Mouse (Mus musculus) midbrain, embryonic 16.5 days (tissue): ENCODE results near the gene Tigd3. TPM values are rescaled to one million over a fixed set of nuclear protein-coding genes. Genes with fewer than 3 reads are reported as not detected.

Source experiments
- ATAC-seq: fragments of 200-750 bp; cut with Nextera tagmentation; 2 replicates; pipeline ENCODE4 v1.8.0; 2017; ENCODE audit warnings: moderate TSS enrichment
- H3K27ac ChIP-seq: fragments of 300-500 bp; sonication (generic); 2 replicates; pipeline ENCODE4 v1.5.1; 2014; ENCODE audit warnings: mild to moderate bottlenecking, low read length, mixed read lengths
- H3K27me3 ChIP-seq: fragments of 300-500 bp; sonication (generic); 2 replicates; pipeline ENCODE4 v1.6.1; 2014; ENCODE audit warnings: low read depth, low read length, mixed read lengths; ENCODE audit not compliant: control insufficient read depth, insufficient read depth
- H3K36me3 ChIP-seq: fragments of 300-500 bp; sonication (generic); 2 replicates; pipeline ENCODE4 v1.6.1; 2014; ENCODE audit warnings: mild to moderate bottlenecking, low read length, moderate library complexity, mixed read lengths; ENCODE audit not compliant: control insufficient read depth, insufficient read depth
- H3K4me1 ChIP-seq: fragments of 300-500 bp; sonication (generic); 2 replicates; pipeline ENCODE4 v1.6.1; 2014; ENCODE audit warnings: mild to moderate bottlenecking, low read length, mixed read lengths; ENCODE audit not compliant: control insufficient read depth, insufficient read depth
- H3K4me2 ChIP-seq: fragments of 300-500 bp; sonication (generic); 2 replicates; pipeline ENCODE4 v1.6.1; 2014; ENCODE audit warnings: mild to moderate bottlenecking, low read length, mixed read lengths
- H3K4me3 ChIP-seq: fragments of 300-500 bp; sonication (generic); 2 replicates; pipeline ENCODE4 v1.5.1; 2014; ENCODE audit warnings: low read depth, mild to moderate bottlenecking, low read length, moderate library complexity, mixed read lengths
- H3K9ac ChIP-seq: fragments of 300-500 bp; sonication (generic); 2 replicates; pipeline ENCODE4 v1.6.1; 2014; ENCODE audit warnings: low read depth, low read length, mixed read lengths
- H3K9me3 ChIP-seq: fragments of 300-500 bp; sonication (generic); replicated peaks from 2 replicates; pipeline ENCODE4 v1.6.1; 2014; ENCODE audit warnings: mild to moderate bottlenecking, low read length, mixed read lengths; ENCODE audit not compliant: control insufficient read depth, poor library complexity, severe bottlenecking
- WGBS: fragments of 180-500 bp; shearing (Covaris S2); extraction: QIAGEN DNeasy Blood & Tissue Kit; methylation state at CpG from one replicate; pipeline ENCODE4 v1.1.7; 2014; 5-methylcytosine and 5-hydroxymethylcytosine counted together
- polyA plus RNA-seq: library from polyadenylated mRNA; unstranded; fragments of >200 nt; fragmentation: Nextera tagmentation; extraction: Ambion mirVana; gene quantifications from 2 replicates; pipeline ENCODE4 v1.2.1, GENCODE M21; 2015

Tigd3 gene
- polyA plus RNA-seq, 1 experiment from 2014 or later = 13.4 TPM

DNA sequence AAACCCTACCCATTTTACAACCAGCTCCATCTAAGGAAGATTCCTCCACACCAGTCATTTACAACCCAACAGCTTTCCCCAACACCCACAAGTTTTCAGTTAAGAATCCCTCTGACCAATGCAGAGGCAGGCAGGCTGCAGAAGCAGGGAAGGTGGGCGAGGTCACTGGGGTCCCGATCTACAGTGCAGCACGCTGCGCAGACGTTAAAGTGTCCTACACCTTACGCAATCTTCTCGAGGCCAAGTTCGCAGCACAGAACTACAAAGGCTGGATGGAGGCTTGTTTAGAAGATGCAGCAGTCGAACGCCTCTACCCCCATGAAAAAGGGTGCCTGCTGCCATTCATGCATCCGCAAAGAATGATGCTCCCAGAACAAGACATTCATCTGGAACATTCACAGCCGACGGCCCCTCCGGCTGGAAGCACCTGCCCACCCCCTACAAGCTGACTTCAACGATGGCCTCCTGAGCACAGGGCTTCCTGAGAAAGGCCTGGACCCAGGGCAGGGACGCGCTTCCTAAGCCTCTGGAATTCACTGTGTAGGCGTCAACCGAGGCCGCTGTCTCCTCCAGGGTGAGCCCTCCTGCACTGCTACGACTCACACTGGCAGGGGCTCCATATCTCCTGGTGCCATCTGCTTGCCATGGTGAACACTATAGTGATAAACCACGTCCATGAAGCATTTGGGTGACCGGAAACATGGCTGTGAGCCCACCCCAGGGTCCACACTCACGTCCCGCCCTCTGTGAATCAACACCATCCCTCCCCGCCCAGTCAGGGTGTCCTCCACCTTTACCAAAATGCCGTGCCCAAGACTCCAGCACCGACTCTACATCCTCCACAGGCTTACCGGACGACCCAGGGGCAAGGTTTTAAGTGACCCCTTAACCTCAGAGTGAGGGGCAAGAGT lies 49.9 kb downstream of the Tigd3 start:
- no peak overlapping the region for H3K4me3 ChIP-seq
- 87% methylated on average over 30 of the region's 30 CpGs for WGBS
- no peaks in the 10 kb centered on the region for H3K36me3 ChIP-seq
- no peaks in the 10 kb centered on the region for H3K27me3 ChIP-seq
- no peak overlapping the region for H3K9ac ChIP-seq
- no peak for ATAC-seq
- no peak overlapping the region for H3K4me2 ChIP-seq
- no peaks in the 10 kb centered on the region for H3K9me3 ChIP-seq
- no peak overlapping the region for H3K27ac ChIP-seq
- peaks cover 50% of the 10 kb centered on the region for H3K4me1 ChIP-seq

DNA sequence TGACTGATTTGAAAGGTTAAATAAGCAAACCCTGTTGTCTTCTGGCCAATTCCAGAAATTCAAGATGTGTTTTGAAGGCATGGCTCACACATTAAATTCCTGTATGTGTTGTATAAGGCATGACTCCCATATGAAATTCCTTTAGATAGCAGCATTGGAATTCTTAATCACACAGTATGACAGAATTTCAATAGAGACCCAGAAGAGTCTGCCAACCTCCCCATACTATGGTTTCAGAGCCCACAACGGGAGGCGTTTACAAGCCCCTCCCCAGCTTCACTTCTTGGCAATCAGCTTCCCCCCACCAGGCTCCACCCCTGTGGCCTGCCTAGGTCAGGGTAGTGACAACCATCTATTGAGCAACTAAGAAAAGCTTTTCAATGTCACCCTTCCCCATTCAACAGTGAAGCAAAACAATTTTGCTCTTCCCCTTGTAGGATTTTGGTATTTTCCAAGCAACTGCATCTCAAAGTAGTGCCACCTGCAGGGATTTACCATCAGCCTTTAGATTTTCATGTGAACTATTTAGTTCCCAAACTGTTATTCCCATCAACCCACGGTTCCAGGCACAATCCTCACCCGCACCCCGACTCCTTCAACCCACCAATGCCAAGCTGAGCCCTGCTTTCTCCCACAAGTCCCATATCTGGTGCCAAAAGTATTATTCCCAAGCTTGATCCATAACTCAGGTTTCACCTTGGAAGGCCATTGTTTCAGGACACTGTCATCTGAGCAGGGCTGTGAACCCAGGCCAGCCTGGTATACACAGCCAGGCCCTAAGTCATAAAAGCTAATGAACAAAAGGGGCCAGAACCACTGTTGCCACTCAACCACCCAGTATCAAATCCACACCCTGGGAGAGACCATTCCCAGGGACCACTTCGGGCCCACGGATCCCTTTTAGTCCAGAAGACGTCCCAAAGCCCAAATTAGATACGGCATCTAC lies 50.9 kb downstream of the Tigd3 start:
- Histone ChIP-seq H3K9ac (no peak overlapping the region), H3K27me3 (no peaks in the 10 kb centered on the region), H3K27ac (peak overlapping the region; percentile 52), H3K4me2 (no peak overlapping the region), H3K36me3 (no peaks in the 10 kb centered on the region), H3K9me3 (no peaks in the 10 kb centered on the region), H3K4me3 (no peak overlapping the region), H3K4me1 (peaks cover 41% of the 10 kb centered on the region)
- WGBS = 70% methylated on average over 9 of the region's 9 CpGs
- no peak for ATAC-seq

DNA sequence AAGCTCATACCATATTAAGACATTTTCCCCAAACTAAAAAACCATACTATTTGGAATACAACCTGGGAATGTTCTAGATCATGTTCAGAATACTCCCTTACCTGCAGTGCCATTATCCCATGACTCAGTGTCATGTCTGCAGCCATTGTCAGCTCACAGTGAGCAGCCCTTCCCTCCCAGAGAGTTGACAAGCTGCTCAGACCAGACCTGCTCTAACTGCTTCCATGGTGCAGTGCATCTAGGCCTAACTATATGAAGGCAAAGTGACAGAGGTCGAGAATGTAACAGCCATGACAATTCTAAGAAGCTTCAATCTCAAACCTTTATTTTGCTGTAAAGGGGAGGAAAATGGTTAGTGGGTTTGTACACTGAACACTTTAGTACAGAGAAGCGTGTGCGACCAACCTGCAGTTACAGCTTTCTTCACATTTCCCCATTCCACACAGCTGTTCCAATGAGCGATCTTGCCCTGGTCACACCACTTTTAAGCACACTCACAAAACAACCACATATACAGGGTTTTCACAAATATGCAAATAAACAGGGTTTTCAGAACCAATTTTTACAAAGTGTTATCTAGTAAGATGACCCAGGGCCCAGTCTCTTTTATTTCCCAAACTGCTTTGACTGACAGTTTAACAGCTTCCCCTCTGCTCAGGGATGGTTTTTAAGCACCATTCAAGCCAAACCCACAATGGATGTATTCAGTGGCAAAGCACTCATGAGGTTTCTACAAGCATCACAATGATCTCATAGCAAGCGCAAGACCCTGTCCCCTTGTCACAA lies 51.8 kb downstream of the Tigd3 start:
- Histone ChIP-seq H3K4me3 (no peak overlapping the region), H3K4me2 (no peak overlapping the region)

DNA sequence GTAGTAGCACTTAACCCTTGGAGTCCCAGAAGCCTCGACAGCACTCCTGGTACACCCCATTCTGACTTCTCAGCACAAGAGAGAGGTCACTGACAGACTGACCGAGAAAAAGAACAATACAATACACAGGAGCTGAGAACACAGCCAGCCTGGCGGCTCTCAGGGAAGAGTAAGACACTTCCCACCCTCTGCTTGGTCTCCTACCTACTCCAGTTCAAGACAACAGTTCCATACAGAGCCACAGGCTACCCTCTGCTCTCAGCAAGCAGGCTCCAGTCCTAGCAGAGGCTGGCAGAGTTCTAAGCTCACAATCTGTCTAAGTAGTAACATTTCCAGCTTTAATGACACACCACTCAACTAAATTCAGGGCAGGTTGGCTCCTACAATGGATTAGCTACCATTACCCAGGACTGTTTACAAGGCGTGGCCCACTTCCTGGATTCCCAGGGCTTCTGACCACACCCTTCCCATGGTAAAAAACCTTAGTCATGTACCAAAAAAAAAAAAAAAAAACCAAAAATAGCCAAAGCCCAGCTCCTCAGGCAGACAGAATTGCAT lies 52.5 kb downstream of the Tigd3 start:
- no peak for ATAC-seq
- Histone ChIP-seq H3K4me2 (no peak overlapping the region), H3K27ac (no peak overlapping the region), H3K4me1 (peaks cover 25% of the 10 kb centered on the region), H3K9ac (no peak overlapping the region), H3K4me3 (no peak overlapping the region), H3K36me3 (no peaks in the 10 kb centered on the region), H3K27me3 (no peaks in the 10 kb centered on the region), H3K9me3 (no peaks in the 10 kb centered on the region)
- 58% methylated on average over 4 of the region's 4 CpGs for WGBS

More for the DNA sequence above, 51.8 kb downstream of the Tigd3 start:
- Histone ChIP-seq H3K4me1 (peaks cover 32% of the 10 kb centered on the region), H3K36me3 (no peaks in the 10 kb centered on the region), H3K27me3 (no peaks in the 10 kb centered on the region), H3K9me3 (no peaks in the 10 kb centered on the region), H3K9ac (no peak overlapping the region), H3K27ac (no peak overlapping the region; the same call in 1 of the 2 replicates)
- ATAC-seq = no peak
- WGBS = 63% methylated on average over 5 of the region's 5 CpGs

Other genes starting within 250 kb of the Tigd3 start
- 17.5 and 17.7 TPM in 2 replicates for gene Sipa1, start 230.4 kb downstream of the Tigd3 start, polyA plus RNA-seq
- 9.5 and 12.9 TPM in 2 replicates for gene Map3k11, start 205.4 kb downstream of the Tigd3 start, polyA plus RNA-seq
- gene Pcnx3, start 205.2 kb downstream of the Tigd3 start, polyA plus RNA-seq = 23.9 and 25.3 TPM in 2 replicates
- gene Kcnk7, start 189.8 kb downstream of the Tigd3 start, polyA plus RNA-seq = 0.15 TPM in 1 of 2 replicates, not detected in the other
- gene Ehbp1l1, start 167.8 kb downstream of the Tigd3 start, polyA plus RNA-seq = 31.3 and 38.6 TPM in 2 replicates
- gene Fam89b, start 164.5 kb downstream of the Tigd3 start, polyA plus RNA-seq = 116 and 131 TPM in 2 replicates
- gene Ltbp3, start 153.2 kb downstream of the Tigd3 start, polyA plus RNA-seq = 9.3 and 9.6 TPM in 2 replicates
- 86.3 and 86.6 TPM in 2 replicates for gene Scyl1, start 122.7 kb downstream of the Tigd3 start, polyA plus RNA-seq
- 14.7 and 16.5 TPM in 2 replicates for gene Frmd8, start 18.9 kb downstream of the Tigd3 start, polyA plus RNA-seq
- gene Slc25a45, start 16.3 kb downstream of the Tigd3 start, polyA plus RNA-seq = 2.0 and 2.2 TPM in 2 replicates
- 105 and 121 TPM in 2 replicates for gene Dpf2, start 18.9 kb upstream of the Tigd3 start, polyA plus RNA-seq
- gene Cdc42ep2, start 30.7 kb upstream of the Tigd3 start, polyA plus RNA-seq = 16.0 and 20.4 TPM in 2 replicates
- 19.4 and 22.4 TPM in 2 replicates for gene Pola2, start 70.1 kb upstream of the Tigd3 start, polyA plus RNA-seq
- gene Slc22a20, start 92.0 kb upstream of the Tigd3 start, polyA plus RNA-seq = not detected in 2 replicates
- gene Capn1, start 121.7 kb upstream of the Tigd3 start, polyA plus RNA-seq = 3.0 and 3.2 TPM in 2 replicates
- gene Syvn1, start 152.4 kb upstream of the Tigd3 start, polyA plus RNA-seq = 31.5 and 34.5 TPM in 2 replicates
- 58.5 and 59.7 TPM in 2 replicates for gene Mrpl49, start 163.6 kb upstream of the Tigd3 start, polyA plus RNA-seq
- gene Fau, start 163.7 kb upstream of the Tigd3 start, polyA plus RNA-seq = 459 and 498 TPM in 2 replicates
- gene Znhit2, start 167.0 kb upstream of the Tigd3 start, polyA plus RNA-seq = 28.2 and 30.2 TPM in 2 replicates
- gene Tm7sf2, start 174.2 kb upstream of the Tigd3 start, polyA plus RNA-seq = 55.1 and 59.0 TPM in 2 replicates
- gene Vps51, start 183.1 kb upstream of the Tigd3 start, polyA plus RNA-seq = 86.1 and 93.9 TPM in 2 replicates
- gene Tmem262, start 185.9 kb upstream of the Tigd3 start, polyA plus RNA-seq = not detected in 2 replicates
- 0.85 and 1.5 TPM in 2 replicates for gene Gm28374, start 188.1 kb upstream of the Tigd3 start, polyA plus RNA-seq
- 80.6 and 87.3 TPM in 2 replicates for gene Zfpl1, start 190.8 kb upstream of the Tigd3 start, polyA plus RNA-seq
- 3.7 and 4.1 TPM in 2 replicates for gene Cdca5, start 190.8 kb upstream of the Tigd3 start, polyA plus RNA-seq
- gene AC131692.1, start 200.3 kb upstream of the Tigd3 start, polyA plus RNA-seq = not detected in 2 replicates
- gene Naaladl1, start 211.6 kb upstream of the Tigd3 start, polyA plus RNA-seq = 0.25 and 0.26 TPM in 2 replicates
- 44.2 and 45.2 TPM in 2 replicates for gene Sac3d1, start 224.5 kb upstream of the Tigd3 start, polyA plus RNA-seq
- gene Snx15, start 234.2 kb upstream of the Tigd3 start, polyA plus RNA-seq = 58.7 and 65.4 TPM in 2 replicates
- gene Batf2, start 246.8 kb upstream of the Tigd3 start, polyA plus RNA-seq = 0.15 TPM in 1 of 2 replicates, not detected in the other
- 133 and 151 TPM in 2 replicates for gene Arl2, start 247.4 kb upstream of the Tigd3 start, polyA plus RNA-seq